Mouse (Mus musculus) hindlimb bud, embryonic 11.5 days (tissue): ENCODE measurements around the gene Nmu.

Experiments
- DNase-seq: peaks from one replicate; pipeline ENCODE4 v3.0.0-alpha.2; 2012; ENCODE audit warnings: low read depth, low spot score; ENCODE audit errors: extremely low spot score

Gene Nmu

DNA sequence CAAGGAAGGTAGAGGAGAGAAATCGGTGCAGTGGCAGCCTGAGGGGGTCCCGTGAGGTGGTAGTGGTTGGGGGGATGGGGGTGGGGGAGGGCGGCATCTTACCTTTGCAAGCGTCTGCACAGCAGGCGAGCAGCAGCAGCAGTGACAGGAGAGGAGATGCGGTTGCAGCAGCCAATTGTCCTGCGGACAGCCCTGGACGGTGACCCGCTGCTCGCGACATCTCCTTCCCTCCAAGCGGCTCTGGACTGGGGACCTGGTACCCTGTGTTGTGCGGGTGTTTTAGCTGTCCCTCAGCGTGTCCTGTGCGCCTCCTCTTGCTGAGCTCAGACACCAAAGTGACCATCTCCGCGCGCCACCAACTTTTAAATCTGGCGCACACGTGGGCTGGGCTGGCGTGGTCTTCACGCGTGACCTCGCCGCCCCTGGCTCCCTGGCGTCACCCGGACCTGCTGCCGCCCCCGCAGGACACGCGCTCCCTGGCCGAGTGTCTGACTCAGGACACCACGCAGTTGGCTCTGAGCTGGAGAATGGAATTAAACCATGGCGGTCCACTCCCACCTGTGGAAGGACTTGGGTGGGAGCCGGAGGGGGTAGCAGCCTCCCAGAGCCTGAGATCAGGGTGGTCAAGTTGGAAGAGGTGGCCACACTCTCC lies at the start of gene Nmu:
Gene Nmu (minus strand): TSS at position 336 of the 652 bp plus-strand sequence.
- DNase-seq = no peak

DNA sequence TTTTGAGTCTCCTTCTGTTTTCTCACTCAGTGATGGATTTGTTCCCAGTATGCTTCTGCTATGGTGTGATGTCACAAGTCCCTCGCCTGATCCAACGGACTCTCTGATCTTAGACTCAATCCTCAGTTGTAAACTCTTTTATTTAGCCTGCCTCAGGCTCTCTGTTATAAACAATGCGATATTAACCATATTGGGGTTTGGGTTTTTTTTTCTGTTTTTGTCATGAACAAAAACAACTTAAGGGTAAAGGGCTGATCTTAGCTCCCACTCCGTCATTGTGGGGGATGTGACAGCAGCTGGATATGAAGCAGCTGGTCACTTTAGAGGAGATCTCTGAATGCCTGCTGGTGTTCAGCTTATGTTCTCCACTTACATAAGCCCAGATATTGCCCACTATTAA lies 48.1 kb upstream of the Nmu start:
- no peak for DNase-seq

DNA sequence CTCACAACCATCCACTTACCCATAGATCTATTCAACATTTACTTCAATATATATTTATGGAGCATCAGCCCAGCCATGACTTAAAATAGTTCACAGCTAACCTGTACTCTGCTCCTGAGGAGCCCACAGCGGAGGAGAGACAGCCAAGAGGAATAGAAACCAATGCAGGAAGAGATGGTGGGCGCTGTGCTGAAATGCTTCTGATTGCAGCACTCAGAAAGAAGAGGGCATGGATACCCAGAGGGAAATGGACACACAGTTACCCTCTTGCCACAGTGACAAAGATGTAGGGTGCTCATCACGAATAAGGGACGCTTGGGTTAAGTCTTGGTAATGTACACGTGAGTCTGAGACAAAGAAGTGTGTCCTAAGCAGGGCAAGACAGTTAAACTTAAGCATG lies 30.8 kb upstream of the Nmu start:
- DNase-seq = no peak

DNA sequence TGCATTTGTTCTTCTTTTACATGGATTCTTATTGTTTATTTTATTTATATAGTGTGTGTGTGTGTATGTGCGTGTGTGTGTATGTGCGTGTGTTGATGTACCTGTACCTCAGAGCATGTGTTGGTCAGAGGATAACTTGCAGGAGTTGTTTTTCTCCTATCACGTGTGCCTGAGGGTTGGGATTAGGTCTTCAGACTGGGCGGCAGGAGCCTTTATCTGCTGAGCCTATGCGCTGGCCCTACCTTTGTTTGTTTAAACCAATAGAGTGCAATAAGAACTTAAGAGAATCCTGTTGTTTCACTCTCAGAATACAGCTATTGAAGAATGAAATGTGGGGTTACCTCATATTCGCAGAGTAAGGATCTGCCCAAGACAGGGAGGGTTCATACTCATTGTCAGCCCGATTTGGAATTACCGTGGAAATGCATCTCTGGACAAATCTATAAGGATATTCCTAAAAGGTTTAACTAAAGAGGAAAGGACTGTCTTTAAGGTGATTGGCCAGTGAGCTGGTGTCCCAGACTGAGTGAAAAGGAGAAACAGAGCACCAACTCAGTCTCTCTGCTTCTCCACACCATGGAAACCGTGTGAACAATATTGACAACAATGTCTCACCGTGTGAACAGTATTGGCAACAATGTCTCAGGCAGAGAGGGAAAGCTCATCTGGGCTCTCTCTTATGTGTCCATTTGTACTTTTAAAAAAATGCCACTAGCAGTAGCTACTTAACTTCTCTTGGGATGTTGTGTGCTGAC lies 25.6 kb upstream of the Nmu start:
- DNase-seq = no peak

DNA sequence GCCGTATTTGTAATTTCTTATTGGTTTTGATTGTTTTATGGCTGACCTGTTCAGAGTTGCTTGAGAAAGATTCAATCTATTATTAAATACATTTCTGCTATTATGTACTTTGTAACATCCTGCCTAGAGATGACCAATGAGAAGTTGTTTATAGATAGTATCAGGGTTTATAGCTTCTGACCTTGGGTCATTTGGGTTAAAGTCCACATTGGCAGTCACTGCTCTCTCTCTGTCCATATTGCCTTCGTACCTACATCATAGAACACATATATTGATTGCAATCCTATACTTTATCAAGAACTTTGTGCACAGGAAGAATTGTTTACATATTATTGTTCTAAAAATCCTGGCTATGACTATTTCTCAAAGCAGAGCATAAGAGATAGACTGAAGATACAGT lies 24.9 kb upstream of the Nmu start:
- DNase-seq = no peak

DNA sequence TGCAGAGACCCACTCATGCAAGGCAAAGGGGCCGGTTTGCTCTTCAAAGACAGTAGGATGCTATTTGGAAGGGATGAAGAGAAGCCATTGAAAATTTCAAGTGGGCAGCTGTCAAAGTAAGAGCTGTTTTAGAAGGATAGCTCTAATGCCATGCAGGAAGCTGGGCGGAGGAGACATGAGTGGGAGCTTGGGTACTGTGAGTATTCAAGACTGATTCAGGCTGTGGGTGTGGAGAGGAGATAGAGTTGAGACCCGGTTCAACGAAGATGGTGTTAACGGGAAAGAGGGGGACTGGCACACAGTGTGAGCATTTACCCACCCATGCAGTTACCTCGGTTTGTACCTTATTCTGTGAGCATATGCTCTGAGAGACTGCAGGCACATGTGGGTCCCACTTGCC lies 20.1 kb upstream of the Nmu start:
- no peak for DNase-seq

DNA sequence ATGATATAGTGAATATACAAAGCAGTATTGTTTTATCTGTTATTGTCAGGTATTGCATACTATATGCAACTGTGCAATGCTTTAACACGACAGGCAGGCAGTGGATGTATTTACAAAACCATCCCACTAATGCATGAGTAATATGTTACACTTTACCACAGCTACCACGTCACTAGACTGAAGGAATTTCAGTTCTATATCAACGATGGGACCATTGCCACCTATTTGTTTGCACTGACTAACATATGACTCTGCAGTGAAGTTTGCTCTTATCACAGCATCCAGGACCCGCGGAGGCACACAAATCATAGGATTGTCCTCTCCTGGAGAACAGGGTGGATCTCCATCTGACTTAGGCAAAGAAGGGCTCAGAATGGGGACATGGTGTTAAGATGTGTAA lies 18.2 kb upstream of the Nmu start:
- no peak for DNase-seq

DNA sequence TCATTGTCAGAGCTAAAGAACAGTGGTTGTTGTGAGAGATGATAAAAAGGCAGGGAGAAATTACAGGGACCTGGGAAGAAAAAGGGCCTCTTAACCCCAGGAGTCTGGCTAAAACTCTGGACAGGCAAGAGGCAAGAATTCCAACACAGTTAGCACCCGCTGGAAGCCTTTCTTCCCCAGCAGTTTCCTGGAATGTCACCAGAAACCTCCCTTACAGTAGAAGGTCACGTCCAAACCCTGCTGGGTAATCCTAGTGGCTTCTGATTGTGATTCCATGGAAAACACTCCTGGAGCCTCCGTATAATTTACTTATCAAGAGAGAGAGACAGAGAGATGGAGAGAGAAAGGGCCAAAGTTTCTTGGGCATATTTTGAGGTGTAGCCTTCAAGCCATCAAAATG lies 15.6 kb upstream of the Nmu start:
- no peak for DNase-seq

DNA sequence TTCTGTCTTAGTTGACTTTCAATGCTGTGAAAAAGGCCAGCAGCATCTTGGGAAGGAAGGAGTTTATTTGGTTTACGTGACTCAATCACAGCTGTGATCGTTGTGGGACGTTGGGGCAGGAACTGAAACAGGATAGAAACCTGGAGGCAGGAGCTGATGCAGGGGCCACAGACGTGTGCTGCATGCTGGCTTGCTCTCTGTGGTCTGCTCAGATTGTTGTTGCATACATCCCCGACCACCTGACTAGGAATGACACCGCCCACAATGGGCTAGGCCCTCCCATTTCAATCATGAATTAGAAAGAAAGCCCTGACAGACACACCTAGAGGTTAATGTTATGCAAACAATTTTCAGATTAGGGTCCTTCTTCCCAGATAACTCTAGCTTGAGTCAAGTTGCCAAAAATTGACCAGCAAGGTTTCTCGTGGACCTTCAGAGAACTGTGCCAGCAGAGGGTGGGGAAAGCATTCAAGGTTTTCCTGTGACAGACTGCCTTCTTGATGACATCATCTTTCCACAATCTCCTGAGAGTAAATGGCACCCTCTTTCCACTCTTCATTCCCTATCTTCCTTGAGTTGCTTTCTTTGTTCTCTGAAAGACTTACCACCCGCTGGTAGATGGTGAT lies 5.7 kb upstream of the Nmu start:
- DNase-seq = no peak

DNA sequence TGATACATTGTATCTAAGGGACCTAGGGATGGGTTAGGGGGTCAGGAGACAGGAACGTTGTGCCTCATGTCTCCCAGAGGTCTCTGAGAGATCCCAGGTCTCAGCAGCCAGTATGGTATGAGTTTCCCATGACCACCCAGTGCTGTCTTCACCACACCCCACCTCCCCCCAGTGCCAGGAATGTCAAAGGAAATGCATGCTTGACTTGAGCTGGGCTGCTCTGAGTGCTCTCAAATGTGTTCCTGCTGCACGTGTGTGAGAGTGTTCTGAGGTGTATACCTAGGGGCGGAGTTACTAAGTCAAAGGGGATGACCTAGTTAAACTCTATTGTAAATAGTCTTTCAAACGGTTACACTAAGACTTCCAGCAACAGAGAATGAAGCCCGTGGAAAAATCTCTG lies 1.8 kb upstream of the Nmu start:
- no peak for DNase-seq

DNA sequence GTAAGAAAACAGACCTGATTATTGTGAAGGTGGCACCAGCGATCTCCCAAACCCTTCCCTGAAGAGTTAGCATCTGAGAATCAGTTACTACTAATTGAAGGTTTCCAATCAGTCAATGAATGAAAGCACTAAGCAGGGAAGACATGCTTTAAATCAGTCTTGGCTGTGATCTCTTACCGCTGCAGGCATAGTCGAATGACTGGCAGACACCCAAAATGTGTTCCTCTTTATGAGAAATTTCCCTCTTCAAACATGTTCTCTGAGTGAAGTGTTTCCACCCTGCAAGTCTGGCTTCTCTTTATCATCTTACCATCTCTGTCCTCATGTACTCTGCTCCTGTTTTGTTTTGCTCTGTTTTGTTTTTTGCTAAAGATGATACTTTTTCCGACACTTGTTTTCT lies 2.8 kb downstream of the Nmu start:
- no peak for DNase-seq

DNA sequence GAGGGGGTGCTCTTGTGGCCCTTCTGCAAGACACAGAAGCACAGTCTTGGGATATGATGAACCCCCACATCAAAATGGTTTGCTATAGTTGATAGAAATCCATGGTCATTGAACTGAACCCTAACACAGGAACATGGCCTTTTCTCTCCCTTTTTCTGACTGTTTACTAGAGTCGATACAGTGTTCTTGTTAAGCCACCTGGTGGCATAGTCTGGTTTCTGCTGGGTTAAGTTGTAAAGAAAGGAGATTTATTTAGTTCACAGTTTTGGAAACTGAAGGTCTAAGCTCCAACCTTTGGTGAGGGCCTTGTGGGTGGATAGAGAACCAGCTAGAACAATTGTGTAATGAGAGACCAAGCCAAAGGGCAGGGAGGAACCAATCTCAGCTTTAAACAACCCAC lies 3.5 kb downstream of the Nmu start:
- DNase-seq = no peak

DNA sequence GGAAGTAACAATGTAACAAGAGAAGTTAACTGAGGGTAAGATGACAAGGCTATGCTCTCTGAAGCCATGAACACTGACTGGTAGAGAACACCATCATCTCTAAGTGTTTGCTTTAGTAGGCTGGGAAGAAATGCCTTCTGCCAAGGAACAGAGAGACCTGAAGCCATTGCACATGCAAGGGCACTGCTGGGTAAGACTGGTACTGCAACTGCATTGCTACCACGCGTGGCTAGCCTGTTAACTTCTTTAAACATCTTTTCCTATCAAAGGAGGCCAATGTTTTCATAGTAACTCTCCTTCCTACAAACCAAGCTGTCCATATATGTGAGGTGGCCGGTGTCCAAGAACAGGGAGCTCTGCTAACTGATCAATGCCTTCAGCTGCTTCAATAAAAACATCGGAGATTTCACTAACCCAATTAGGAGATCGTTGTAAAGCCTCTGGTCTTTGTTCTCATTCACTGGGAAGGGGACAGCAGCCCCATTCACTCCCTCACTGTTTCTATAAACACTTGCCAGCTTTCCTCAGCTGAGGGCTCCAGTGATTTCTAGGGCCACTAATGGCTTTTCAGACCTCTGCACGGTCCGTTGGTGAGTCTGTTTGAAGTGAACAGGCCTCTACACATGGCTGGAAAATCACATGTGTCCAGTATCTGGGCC lies 11.5 kb downstream of the Nmu start:
- DNase-seq = no peak

DNA sequence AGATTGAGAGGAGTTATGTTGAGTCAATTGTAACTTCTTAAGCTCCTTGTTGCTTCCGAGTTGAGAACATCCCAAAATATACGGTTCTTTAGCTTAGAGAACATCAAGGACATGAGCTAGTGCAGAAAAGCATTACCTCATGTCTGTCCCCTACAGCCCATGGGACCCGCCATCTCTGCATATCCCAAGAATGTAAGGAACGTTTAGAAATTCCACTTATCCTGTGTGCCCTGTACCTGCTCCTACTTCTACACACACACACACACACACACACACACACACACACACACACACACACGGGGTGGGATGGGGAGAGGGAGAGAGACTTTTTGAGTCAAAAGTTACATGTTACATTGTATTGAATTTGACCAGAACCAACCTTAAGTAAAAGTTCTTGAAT lies 12.1 kb downstream of the Nmu start:
- DNase-seq = no peak

DNA sequence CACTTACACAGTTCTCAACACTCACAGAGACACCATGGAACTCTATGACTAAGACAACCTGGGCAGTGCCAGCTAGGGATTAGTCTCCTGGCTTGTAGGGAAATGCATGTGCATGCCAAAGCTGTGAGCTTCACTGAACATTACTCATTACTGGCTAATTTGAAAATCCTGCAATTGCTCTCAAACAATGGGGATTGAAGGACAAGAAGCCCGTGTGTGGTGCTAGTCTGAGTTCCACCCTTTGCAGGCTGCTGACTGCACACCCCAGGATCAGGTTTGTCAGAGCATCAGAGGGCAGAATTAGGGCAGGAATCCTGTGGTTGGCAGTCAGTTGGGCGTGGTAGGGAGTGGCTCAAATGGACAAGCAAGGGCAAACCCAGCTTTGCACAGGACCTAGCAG lies 17.5 kb downstream of the Nmu start:
- DNase-seq = no peak

DNA sequence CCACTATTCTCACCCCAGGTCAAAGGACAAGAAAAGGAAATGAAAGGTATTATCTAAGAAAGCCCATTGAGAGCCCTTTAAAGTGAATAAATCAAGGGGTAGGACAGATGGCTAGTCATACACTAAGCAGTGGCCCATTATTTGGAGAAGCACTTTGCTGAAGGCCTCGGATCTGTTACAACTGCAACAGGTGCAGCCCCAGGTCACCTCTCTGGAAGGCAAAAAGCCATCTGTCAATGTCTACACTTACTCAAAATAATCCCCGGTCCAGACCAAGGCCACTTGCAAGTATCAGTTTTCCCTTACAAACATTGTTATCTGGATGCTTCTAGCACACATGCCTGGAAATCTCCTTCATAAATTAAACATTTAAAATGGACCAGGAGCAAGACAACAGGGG lies 22.7 kb downstream of the Nmu start:
- no peak for DNase-seq

DNA sequence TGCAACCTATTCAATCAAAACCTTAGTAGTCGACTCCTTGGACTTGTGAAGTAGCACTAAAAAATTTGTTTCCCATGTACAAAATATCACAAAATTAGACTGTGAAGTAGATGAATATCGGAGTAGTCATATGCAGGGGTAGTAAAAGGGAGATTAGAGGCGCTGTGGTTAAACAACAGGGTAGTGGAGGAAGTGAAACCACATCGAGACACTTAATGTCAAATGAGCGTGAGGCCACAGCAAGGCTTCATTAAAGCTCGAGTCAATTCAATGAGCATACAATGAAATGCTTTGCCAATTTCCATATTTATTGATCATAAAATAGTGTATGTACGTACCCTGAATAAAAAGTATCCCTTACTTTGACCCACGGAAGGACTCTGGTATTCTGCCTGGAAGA lies 26.5 kb downstream of the Nmu start:
- DNase-seq = no peak

DNA sequence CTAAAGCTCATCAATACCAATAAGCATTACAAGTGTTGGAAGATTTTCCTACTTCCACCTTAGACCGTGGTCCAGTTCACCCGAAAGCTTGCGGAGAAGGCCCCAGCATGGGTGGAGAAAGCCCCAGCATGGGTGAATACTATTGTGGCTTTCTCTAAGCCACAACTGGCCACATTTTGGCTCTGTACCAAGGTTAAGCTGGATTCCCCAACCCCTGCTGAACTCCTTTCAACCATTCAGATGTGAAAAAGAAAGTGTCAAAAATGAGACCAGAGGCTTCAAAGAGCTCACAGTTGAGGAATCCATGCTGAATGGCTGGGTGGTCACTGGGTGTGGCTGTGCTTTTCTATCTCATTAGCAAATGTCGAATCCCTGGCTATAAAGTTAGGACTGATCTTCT lies 29.8 kb downstream of the Nmu start:
- no peak for DNase-seq

DNA sequence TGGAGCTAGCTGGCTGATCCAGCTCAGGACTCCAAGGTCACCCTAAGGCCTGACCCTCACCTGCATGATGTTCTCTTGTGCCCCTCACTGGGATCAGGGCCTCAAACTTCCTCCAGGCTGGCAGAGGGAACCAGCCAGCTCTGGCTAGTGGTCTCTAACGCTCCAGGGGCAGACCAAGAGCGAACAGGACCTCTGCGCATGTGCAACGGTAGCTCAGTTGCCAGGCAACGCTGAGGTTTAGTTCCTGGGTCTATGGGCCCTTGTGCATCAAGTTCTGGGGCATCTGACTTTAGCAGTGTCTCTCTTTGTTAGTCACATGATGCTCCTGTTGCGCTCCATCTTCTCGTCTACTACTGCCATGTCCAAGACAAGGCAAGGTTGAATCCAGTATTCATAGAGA lies 32.6 kb downstream of the Nmu start, which contains the start of gene Pdcl2:
Gene Pdcl2 (minus strand): TSS at position 204 of the 400 bp plus-strand sequence.
- DNase-seq = no peak

DNA sequence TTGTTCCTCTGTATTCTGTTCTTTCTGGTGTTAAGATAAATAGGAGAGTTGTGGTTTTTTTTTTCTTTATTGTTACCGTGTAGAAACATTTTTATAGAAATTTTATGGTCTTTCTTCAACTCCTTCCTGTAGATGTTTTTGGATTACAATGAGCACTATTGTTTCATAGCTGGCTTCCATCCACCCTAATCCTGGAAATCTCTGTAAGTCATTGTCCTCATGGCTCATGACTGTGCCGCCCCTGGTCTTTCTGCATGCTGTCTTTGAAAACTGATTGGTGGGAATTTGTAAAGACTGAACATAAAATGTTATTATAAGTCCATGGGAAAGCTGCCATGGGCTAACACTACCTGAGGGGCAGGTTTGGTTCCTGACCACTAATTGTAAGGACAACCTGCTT lies 36.3 kb downstream of the Nmu start:
- DNase-seq = no peak

DNA sequence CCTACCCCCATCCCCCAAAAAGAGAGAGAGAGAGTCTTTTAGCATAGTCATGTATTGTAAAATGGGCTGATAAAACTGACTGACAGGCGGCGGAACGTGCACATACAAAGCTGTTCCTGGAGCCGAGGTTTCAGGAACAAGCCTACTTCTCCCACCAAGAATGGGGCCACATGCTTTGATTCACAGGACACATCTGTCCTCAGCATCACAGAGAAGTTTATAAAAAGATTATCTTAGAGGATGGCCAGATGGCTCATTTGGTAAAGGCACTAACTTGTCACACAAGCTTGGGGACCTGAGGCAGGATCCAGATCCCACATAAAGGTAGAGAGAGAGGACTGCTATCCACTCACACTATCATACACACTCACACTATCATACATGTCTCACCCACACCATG lies 38.5 kb downstream of the Nmu start:
- DNase-seq = no peak
